Mouse (Mus musculus) skeletal muscle tissue, adult 2 months (tissue): ENCODE data around the gene Col4a3.

Experiments used
- DNase-seq: peaks from one replicate; pipeline ENCODE4 v3.0.0-alpha.2; 2012; ENCODE audit warnings: low read depth, low spot score

The Col4a3 gene

GRCm38 (mm10) chr1:82605856-82606255 lies 19.1 kb downstream of the Col4a3 start:
- no peak for DNase-seq

GRCm38 (mm10) chr1:82608646-82609262 lies 22.0 kb downstream of the Col4a3 start:
- DNase-seq: peak; percentile 39

GRCm38 (mm10) chr1:82612061-82612660 lies 25.4 kb downstream of the Col4a3 start:
- DNase-seq: no peak

GRCm38 (mm10) chr1:82618001-82618400 lies 31.3 kb downstream of the Col4a3 start:
- DNase-seq: no peak

- DNase-seq: no peak
These were observed 31.9 kb downstream of the Col4a3 start for GRCm38 (mm10) chr1:82618592-82618991.

GRCm38 (mm10) chr1:82619981-82620380 lies 33.3 kb downstream of the Col4a3 start:
- no peak for DNase-seq

GRCm38 (mm10) chr1:82624934-82625333 lies 38.2 kb downstream of the Col4a3 start:
- no peak for DNase-seq

GRCm38 (mm10) chr1:82625474-82625873 lies 38.8 kb downstream of the Col4a3 start:
- no peak for DNase-seq

- DNase-seq: no peak
These were observed 40.9 kb downstream of the Col4a3 start for GRCm38 (mm10) chr1:82627652-82628051.

- DNase-seq: no peak
These were observed 42.8 kb downstream of the Col4a3 start for GRCm38 (mm10) chr1:82629495-82629894.

GRCm38 (mm10) chr1:82631169-82631792 lies 44.6 kb downstream of the Col4a3 start:
- no peak for DNase-seq

GRCm38 (mm10) chr1:82634545-82635253 lies 48.0 kb downstream of the Col4a3 start:
- DNase-seq: peak; percentile 27

- DNase-seq: no peak
These were observed 48.5 kb downstream of the Col4a3 start for GRCm38 (mm10) chr1:82635254-82635620.

GRCm38 (mm10) chr1:82636321-82636720 lies 49.6 kb downstream of the Col4a3 start:
- DNase-seq: no peak

- no peak for DNase-seq
These were observed 50.7 kb downstream of the Col4a3 start for GRCm38 (mm10) chr1:82637414-82637813.

- DNase-seq: no peak
These were observed 51.7 kb downstream of the Col4a3 start for GRCm38 (mm10) chr1:82638428-82638827.

GRCm38 (mm10) chr1:82641316-82641987 lies 54.7 kb downstream of the Col4a3 start:
- peak; percentile 30 for DNase-seq

GRCm38 (mm10) chr1:82647989-82648388 lies 61.3 kb downstream of the Col4a3 start:
- no peak for DNase-seq

GRCm38 (mm10) chr1:82650868-82651267 lies 64.1 kb downstream of the Col4a3 start:
- DNase-seq: no peak

GRCm38 (mm10) chr1:82654046-82654445 lies 67.3 kb downstream of the Col4a3 start:
- no peak for DNase-seq

- no peak for DNase-seq
These were observed 69.7 kb downstream of the Col4a3 start for GRCm38 (mm10) chr1:82656452-82656851.

GRCm38 (mm10) chr1:82662269-82662668 lies 75.5 kb downstream of the Col4a3 start:
- DNase-seq: no peak
